Mouse (Mus musculus) urinary bladder, postnatal 25 days (tissue): ENCODE results near the gene D1Pas1.

Experiments
- DNase-seq: peaks from one replicate; pipeline ENCODE4 v3.0.0; 2022; ENCODE audit warnings: low spot score

The D1Pas1 gene

GRCm38 (mm10) chr1:186967201-186967812 lies at the start of gene D1Pas1:
Gene D1Pas1 (plus strand): TSS chr1:186967416.
- no peak for DNase-seq

- DNase-seq = no peak
These were observed 44.5 kb upstream of the D1Pas1 start for GRCm38 (mm10) chr1:186922489-186923370.

GRCm38 (mm10) chr1:186924027-186924426 lies 43.2 kb upstream of the D1Pas1 start:
- no peak for DNase-seq

- DNase-seq = no peak
These were observed 41.8 kb upstream of the D1Pas1 start for GRCm38 (mm10) chr1:186925411-186925810.

- DNase-seq = no peak
These were observed 40.8 kb upstream of the D1Pas1 start for GRCm38 (mm10) chr1:186926316-186926949.

GRCm38 (mm10) chr1:186926950-186927316 lies 40.3 kb upstream of the D1Pas1 start:
- no peak for DNase-seq

- no peak for DNase-seq
These were observed 39.7 kb upstream of the D1Pas1 start for GRCm38 (mm10) chr1:186927494-186927893.

- no peak for DNase-seq
These were observed 36.9 kb upstream of the D1Pas1 start for GRCm38 (mm10) chr1:186930160-186930887.

- DNase-seq = no peak
These were observed 36.4 kb upstream of the D1Pas1 start for GRCm38 (mm10) chr1:186930888-186931233.

GRCm38 (mm10) chr1:186934205-186934604 lies 33.0 kb upstream of the D1Pas1 start:
- no peak for DNase-seq

GRCm38 (mm10) chr1:186952381-186952780 lies 14.8 kb upstream of the D1Pas1 start:
- DNase-seq = no peak

GRCm38 (mm10) chr1:186954591-186954990 lies 12.6 kb upstream of the D1Pas1 start:
- DNase-seq = no peak

GRCm38 (mm10) chr1:186959380-186959779 lies 7.8 kb upstream of the D1Pas1 start:
- DNase-seq = no peak

- no peak for DNase-seq
These were observed 2.9 kb upstream of the D1Pas1 start for GRCm38 (mm10) chr1:186964143-186964875.

- DNase-seq = no peak
These were observed 710 bp downstream of the D1Pas1 start for GRCm38 (mm10) chr1:186967926-186968325.

GRCm38 (mm10) chr1:186976937-186977540 lies 9.8 kb downstream of the D1Pas1 start:
- DNase-seq = no peak

GRCm38 (mm10) chr1:186977801-186978200 lies 10.6 kb downstream of the D1Pas1 start:
- no peak for DNase-seq

GRCm38 (mm10) chr1:186979465-186979864 lies 12.2 kb downstream of the D1Pas1 start:
- DNase-seq = no peak

GRCm38 (mm10) chr1:186980503-186980902 lies 13.3 kb downstream of the D1Pas1 start:
- DNase-seq = no peak

- no peak for DNase-seq
These were observed 17.9 kb downstream of the D1Pas1 start for GRCm38 (mm10) chr1:186985131-186985530.

- DNase-seq = no peak
These were observed 18.9 kb downstream of the D1Pas1 start for GRCm38 (mm10) chr1:186986086-186986485.
